Mouse (Mus musculus) colon, adult 2 months (tissue): Measurements from ENCODE around the gene Tdpoz4. TPM values are rescaled to one million over a fixed set of nuclear protein-coding genes. Genes with fewer than 3 reads are reported as not detected.

Source experiments
- polyA plus RNA-seq: library from polyadenylated mRNA; depleted of rRNA; stranded (reverse); fragments of >200 nt; gene quantifications from 2 replicates; pipeline ENCODE4 v1.2.3, GENCODE M21; 2012; rRNA removed

Tdpoz4 gene
- not detected in 2 replicates for polyA plus RNA-seq

GRCm38 (mm10) chr3:93796098-93796497 lies at the start of gene Tdpoz4:
Gene Tdpoz4 (plus strand): TSS chr3:93796398.

GRCm38 (mm10) chr3:93772700-93773099 lies 23.5 kb upstream of the Tdpoz4 start, which contains the start of gene Gm5773:
Gene Gm5773 (plus strand): TSS chr3:93773000.

GRCm38 (mm10) chr3:93825720-93826119 lies 29.5 kb downstream of the Tdpoz4 start, which contains the start of gene Tdpoz3:
Gene Tdpoz3 (plus strand): TSS chr3:93826020.

Other genes starting within 250 kb of the Tdpoz4 start
- gene S100a10, start 241.3 kb upstream of the Tdpoz4 start, polyA plus RNA-seq, result 143 and 148 TPM in 2 replicates
- gene Tdpoz2, start 143.7 kb upstream of the Tdpoz4 start, polyA plus RNA-seq, result not detected in 2 replicates
- gene Tdpoz1, start 120.1 kb upstream of the Tdpoz4 start, polyA plus RNA-seq, result not detected in 2 replicates
- not detected in 2 replicates for gene Gm37596, start 103.3 kb upstream of the Tdpoz4 start, polyA plus RNA-seq
- not detected in 2 replicates for gene Gm5773, start 23.4 kb upstream of the Tdpoz4 start, polyA plus RNA-seq
- gene Tdpoz3, start 29.6 kb downstream of the Tdpoz4 start, polyA plus RNA-seq, result not detected in 2 replicates
- gene Gm9117, start 147.1 kb downstream of the Tdpoz4 start, polyA plus RNA-seq, result 0.17 TPM in 1 of 2 replicates, not detected in the other
- not detected in 2 replicates for gene Tdpoz5, start 164.9 kb downstream of the Tdpoz4 start, polyA plus RNA-seq